Mouse (Mus musculus): ENCODE data around the gene Ncan.

Gene Ncan

DNA sequence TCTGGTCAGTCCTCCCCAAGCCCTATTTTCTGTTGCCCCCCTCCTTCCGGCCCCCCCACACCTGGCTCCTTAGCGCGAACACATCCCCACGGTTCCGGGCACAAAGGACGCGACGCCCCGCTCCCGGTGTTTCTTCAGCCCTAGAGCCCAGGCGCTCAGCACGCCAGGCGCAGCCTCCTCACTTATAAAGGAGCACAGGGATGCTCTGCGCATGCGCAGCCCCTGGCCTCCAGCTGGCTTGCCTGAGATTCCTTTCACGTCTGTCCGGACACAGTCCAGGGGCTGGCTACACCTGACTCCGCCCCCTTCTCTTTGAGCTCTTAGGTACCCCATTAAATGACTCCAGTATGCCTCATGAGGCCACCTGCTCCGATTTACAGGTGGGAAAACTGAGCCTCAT lies at the start of gene Ncan:
Gene Ncan (minus strand): TSS at position 207 of the 400 bp plus-strand sequence.
- no peak for DNase-seq (ENCODE audit: low spot score in 2 of 2)

DNA sequence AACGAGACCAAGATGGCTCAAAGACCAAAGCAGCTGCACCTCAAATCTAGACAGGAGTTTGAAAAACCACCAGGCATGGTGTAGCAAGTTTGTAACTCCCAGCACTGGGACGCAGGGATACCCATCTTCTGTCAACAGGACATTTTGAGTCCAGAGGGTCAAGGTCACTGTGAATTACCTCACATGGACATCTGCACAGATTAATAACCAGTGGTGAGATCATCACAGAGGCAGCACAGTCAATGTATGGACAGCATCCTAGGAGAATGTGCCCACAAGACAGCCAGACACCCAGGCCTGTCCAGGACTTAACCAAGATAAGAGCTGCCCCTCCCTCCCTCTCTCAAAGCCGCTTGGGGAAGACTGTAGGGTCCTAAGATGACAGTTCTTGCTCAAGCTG lies 49.4 kb upstream of the Ncan start:
- no peak for DNase-seq (ENCODE audit: low spot score in 2 of 2)

GRCm38 (mm10) chr8:70166504-70167110 lies 45.9 kb upstream of the Ncan start:
- DNase-seq (ENCODE audit: low spot score in 2 of 2), result peak; percentile 61 to 66

- DNase-seq (ENCODE audit: low spot score in 2 of 2), result no peak
Measured at GRCm38 (mm10) chr8:70163316-70163715, 42.6 kb upstream of the Ncan start.

- peak; percentile 84 to 86 for DNase-seq (ENCODE audit: low spot score in 2 of 2)
Measured at GRCm38 (mm10) chr8:70160015-70160414, 39.3 kb upstream of the Ncan start.

- DNase-seq (ENCODE audit: low spot score in 2 of 2), result no peak
Measured at GRCm38 (mm10) chr8:70159211-70159610, 38.5 kb upstream of the Ncan start.

GRCm38 (mm10) chr8:70158069-70158853 lies 37.6 kb upstream of the Ncan start:
- DNase-seq (ENCODE audit: low spot score in 2 of 2), result peak; percentile 80 to 81

DNA sequence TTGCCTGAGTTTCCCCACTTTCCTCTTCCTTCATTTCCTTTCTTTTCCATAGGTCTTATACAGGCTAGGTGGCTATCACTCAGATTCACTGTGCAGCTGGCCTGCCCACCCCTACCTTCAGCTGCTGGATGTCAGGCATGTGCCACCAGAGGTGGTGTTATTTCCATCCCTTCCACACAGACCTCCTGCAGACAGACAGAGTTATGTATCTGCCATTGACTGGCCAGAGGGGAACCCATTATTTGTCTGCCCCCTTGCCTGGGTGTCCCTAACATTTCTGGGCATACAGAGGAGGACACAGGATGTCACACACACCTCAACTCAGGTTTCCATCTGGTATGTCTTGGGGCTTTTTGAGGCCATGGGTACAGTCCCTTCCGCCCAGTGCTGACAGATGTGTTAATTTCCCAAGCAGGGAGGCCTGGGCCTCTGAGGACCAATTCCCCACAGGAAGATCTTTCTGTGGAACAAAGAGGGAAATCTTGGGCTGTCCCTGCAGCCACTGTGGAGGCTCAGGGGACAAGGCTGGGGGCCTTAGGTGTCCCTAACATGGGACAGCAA lies 36.6 kb upstream of the Ncan start:
- no peak for DNase-seq (ENCODE audit: low spot score in 2 of 2)

DNA sequence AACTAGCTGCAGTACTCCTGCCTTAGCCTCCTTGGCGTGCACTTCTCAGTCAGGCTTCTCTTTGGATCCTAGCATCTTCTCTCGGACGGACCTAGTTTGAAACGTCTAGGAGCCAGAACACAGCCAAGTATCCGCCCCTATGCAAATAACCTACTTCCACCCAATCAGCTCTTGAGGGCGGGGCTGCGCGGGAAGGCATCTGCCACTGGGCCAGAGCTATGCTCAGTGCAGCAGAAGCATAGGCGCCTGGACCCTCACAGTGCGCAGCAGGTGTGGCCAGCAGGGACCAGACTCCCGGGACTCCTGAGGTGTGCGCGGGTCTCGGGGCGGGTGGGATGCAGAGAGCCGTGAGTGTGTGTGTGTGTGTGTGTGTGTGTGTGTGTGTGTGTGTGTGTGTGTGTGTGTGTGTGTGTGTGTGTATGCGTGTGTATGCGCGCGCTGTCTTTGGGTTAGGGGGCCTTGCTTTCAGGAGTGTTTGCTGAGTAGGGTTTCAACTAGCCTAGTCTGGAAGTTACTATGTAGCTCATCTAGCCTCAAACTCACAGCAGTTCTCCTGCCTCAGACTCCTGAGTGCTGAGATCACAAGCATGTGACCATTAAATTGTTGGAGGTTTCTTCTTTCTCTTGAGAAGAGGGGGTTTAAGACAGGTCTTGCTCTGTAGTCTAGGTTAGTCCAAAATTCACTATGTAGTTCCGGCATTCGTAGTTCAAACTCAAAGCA lies 32.0 kb upstream of the Ncan start:
- peak; percentile 83 to 84 for DNase-seq (ENCODE audit: low spot score in 2 of 2)

DNA sequence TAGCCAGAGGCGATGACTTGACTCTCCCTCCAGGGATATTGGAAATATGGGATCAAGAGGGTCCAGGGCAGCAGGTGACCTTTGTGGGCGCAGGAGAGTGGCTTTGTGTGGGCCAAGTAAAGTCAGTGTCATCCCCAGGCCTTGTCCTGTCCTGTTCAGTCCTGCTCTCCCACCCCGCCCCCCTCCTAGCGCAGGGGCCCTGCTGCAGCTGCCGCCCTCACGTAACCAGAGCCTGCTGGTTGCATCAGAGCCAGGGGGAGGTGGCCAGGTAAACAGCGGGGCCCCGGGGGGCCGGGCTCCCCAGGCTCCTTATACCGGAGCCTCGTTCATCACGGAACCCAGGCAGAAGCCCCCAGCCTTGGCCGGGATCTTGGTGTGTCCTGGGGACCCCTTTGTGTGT lies 29.5 kb upstream of the Ncan start:
- DNase-seq (ENCODE audit: low spot score in 2 of 2), result no peak

DNA sequence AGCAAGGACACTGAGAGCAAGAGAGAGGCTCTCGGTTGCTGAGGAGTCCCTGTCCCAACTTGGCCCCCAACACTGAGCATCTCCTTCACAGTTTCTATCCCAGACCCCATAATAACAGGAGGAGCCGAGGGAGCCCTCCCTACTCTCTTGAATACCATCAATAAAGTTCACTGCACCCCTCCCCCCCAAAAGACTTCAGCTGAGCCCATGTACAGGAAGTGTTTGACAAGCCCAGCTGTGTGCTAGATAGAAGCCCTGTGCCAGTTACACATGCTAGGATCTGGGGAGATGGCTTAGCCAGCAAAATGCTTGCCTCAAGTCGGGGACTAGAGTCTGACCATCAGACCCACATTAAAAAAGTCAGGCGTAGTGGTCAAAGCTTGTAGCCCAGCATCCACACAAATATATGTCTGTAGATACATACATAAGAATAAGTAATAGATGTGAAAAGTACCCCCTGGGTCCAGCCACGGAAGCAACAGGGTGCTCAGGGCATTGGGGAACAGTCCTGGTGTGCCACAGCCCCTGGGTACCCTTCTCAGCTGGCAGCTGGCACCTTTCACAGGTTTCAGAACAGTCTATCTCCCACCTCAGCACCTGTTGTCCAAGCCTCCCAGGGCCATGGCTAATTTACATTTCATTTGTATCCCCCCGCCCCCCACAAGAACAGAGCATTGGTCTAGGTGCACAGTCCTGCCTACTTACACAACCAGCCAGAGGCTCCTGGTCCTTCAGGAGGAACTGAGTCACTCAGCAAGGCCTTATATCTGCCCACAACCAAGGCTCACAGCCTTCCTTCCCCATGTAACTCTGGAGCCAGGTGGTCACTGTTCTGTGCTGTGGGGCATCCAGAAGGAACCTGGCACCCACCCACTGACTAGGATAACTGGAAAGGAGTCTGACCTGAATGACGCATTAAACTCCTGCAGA lies 27.3 kb upstream of the Ncan start:
- no peak for DNase-seq (ENCODE audit: low spot score in 2 of 2)

- no peak for DNase-seq (ENCODE audit: low spot score in 2 of 2)
Measured at GRCm38 (mm10) chr8:70139981-70140380, 19.3 kb upstream of the Ncan start.

GRCm38 (mm10) chr8:70139026-70139857 lies 18.6 kb upstream of the Ncan start, which contains the start of the genes Rfxank, Borcs8 and Mef2b:
TSS of gene Rfxank (minus strand) at chr8:70139154.
TSS of gene Borcs8 (plus strand) at chr8:70139499.
TSS of gene Mef2b (plus strand) at chr8:70139711.
- peak; percentile 99 for DNase-seq (ENCODE audit: low spot score in 2 of 2)

GRCm38 (mm10) chr8:70137890-70138289 lies 17.2 kb upstream of the Ncan start:
- DNase-seq (ENCODE audit: low spot score in 2 of 2), result no peak

DNA sequence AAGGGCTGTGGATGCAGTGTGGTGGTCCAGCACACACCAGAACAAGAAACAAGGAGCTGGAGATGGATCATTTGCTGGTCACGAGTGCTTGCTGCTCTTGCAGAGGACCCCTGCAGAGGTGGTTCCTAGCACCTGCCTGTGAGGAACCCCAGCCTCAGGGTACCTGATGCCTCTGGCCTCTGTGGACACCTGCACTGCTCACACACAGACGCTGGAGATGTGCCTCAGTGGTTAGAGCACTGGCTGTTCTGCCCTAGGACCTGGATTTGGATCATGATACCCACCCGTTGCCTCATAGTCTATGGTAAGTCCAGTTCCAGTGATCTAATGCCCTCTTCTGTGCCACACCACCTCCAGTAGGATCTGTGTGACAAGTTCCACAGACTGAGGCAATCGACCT lies 15.9 kb upstream of the Ncan start:
- no peak for DNase-seq (ENCODE audit: low spot score in 2 of 2)

- no peak for DNase-seq (ENCODE audit: low spot score in 2 of 2)
Measured at GRCm38 (mm10) chr8:70134931-70135330, 14.3 kb upstream of the Ncan start.

- no peak for DNase-seq (ENCODE audit: low spot score in 2 of 2)
Measured at GRCm38 (mm10) chr8:70134086-70134485, 13.4 kb upstream of the Ncan start.

- peak; percentile 85 to 87 for DNase-seq (ENCODE audit: low spot score in 2 of 2)
Measured at GRCm38 (mm10) chr8:70131166-70131883, 10.7 kb upstream of the Ncan start, which contains the start of gene Nr2c2ap. TSS of gene Nr2c2ap (plus strand) at chr8:70131333.

GRCm38 (mm10) chr8:70130066-70130465 lies 9.4 kb upstream of the Ncan start:
- DNase-seq (ENCODE audit: low spot score in 2 of 2), result no peak

All from spleen, postnatal 36 days (tissue).